Mouse (Mus musculus) myocyte (in vitro differentiated cells): Measurements from ENCODE around the gene Mup11. TPM values are rescaled to one million over a fixed set of nuclear protein-coding genes. Genes with fewer than 3 reads are reported as not detected.
"Not testable (repeated sequence)": the region's sequence is repeated elsewhere in the genome, so short reads cannot be mapped to it uniquely, and the experiment has no call there.

ENCODE experiments used
- H3K27me3 ChIP-seq: one replicate; pipeline ENCODE4 v1.6.1; 2011; ENCODE audit not compliant: control insufficient read depth, insufficient read depth, insufficient read length
- H3K36me3 ChIP-seq: one replicate; pipeline ENCODE4 v1.6.1; 2011; ENCODE audit not compliant: control insufficient read depth, insufficient read depth
- H3K4me2 ChIP-seq: one replicate; pipeline ENCODE4 v1.6.1; 2011; ENCODE audit warnings: low read depth, control low read depth
- H3K4me3 ChIP-seq: one replicate; pipeline ENCODE4 v1.5.1; 2011; ENCODE audit warnings: mild to moderate bottlenecking, control low read depth, moderate library complexity
- H3K79me2 ChIP-seq: one replicate; pipeline ENCODE4 v1.6.1; 2011; ENCODE audit not compliant: control insufficient read depth, insufficient read depth
- H3ac ChIP-seq: one replicate; pipeline ENCODE4 v1.6.1; 2011; ENCODE audit not compliant: control insufficient read depth, insufficient read length
- polyA plus RNA-seq: library from polyadenylated mRNA; unstranded; fragments of >200 nt; fragmentation: generic; extraction: Trizol; gene quantifications from one replicate; pipeline ENCODE4 v1.2.1, GENCODE M21; 2012; ENCODE audit warnings: missing spikeins

Mup11 gene
- polyA plus RNA-seq, result not detected

DNA sequence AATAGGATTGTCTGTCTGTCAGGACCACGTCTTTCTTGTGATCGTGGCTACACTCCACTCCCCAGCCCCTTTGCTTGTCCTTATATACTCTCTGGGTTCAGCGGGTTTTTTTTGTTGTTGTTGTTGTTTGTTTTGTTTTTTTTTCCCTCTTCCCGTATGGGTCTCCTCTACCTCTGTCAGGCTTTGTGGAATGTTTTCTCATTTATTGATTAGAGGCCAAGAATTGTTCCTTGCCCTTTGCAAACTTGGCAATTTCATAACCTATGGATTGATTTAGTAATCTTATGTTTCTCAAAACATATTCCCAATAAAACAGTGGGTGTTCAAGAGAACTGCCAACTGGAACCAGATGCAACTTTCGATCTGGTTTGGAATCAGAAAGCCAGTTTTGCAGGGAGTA is at the start of gene Mup11:
TSS of gene Mup11 (minus strand) at position 101 of the 400 bp plus-strand sequence.
- not testable (repeated sequence) for H3K36me3 ChIP-seq, H3K4me3 ChIP-seq, H3K4me2 ChIP-seq, H3ac ChIP-seq, H3K79me2 ChIP-seq, H3K27me3 ChIP-seq

Other genes with a start within 250 kb of the Mup11 start
- gene Mup9, start 240.5 kb downstream of the Mup11 start, polyA plus RNA-seq, result not detected
- not detected for gene Mup1, start 160.5 kb downstream of the Mup11 start, polyA plus RNA-seq
- not detected for gene Mup10, start 80.2 kb downstream of the Mup11 start, polyA plus RNA-seq
- not detected for gene Mup12, start 78.9 kb upstream of the Mup11 start, polyA plus RNA-seq
- gene Mup22, start 159.1 kb upstream of the Mup11 start, polyA plus RNA-seq, result not detected